Mouse (Mus musculus): ENCODE measurements at regions not wholly inside any gene's neighbourhood (a gene's known extent, or its start where the extent isn't known, plus 50 kb on each side); places are given as distances from the start of the nearest gene placed in this dataset.

- TF ChIP-seq CTCF (IDR thresholded peaks at IDR 0.05; ENCODE audit: low read depth), result no peak
- Histone ChIP-seq H3K27me3 (ENCODE audit: insufficient read depth, low read length) (no peaks in the 10 kb centered on the region), H3K36me3 (ENCODE audit: insufficient read depth, low read length) (no peaks in the 10 kb centered on the region), H3K9ac (replicated peaks; ENCODE audit: low read length) (no peak overlapping the region), H3K4me3 (ENCODE audit: low read length) (no peak overlapping the region), H3K4me2 (ENCODE audit: low read depth, low read length) (no peak overlapping the region), H3K4me1 (ENCODE audit: insufficient read depth, low read length) (no peaks in the 10 kb centered on the region), H3K9me3 (ENCODE audit: low read length) (no peaks in the 10 kb centered on the region), H3K27ac (no peak overlapping the region)
- WGBS, result 27% methylated on average over 8 of the region's 8 CpGs
- DNase-seq (ENCODE audit: low spot score), result no peak
- no peak for ATAC-seq
Observed at GRCm38 (mm10) chr13:69963944-69964343, 161.7 kb downstream of the Med10 start.

GRCm38 (mm10) chr13:69971281-69972057, 169.3 kb downstream of the Med10 start:
- H3K4me2 ChIP-seq (ENCODE audit: low read depth, low read length), result no peak overlapping the region
- H3K27ac ChIP-seq, result no peak overlapping the region
- peak; percentile 43 for DNase-seq (ENCODE audit: low spot score)
- peak; percentile 27; the same call in 1 of the 2 replicates for ATAC-seq
- no peaks in the 10 kb centered on the region for H3K4me1 ChIP-seq (ENCODE audit: insufficient read depth, low read length)
- no peaks in the 10 kb centered on the region for H3K27me3 ChIP-seq (ENCODE audit: insufficient read depth, low read length)
- WGBS, result 61% methylated on average over 9 of the region's 9 CpGs
- no peak for TF ChIP-seq CTCF (IDR thresholded peaks at IDR 0.05; ENCODE audit: low read depth)
- no peak overlapping the region for H3K4me3 ChIP-seq (ENCODE audit: low read length)
- no peaks in the 10 kb centered on the region for H3K9me3 ChIP-seq (ENCODE audit: low read length)
- no peaks in the 10 kb centered on the region for H3K36me3 ChIP-seq (ENCODE audit: insufficient read depth, low read length)
- no peak overlapping the region for H3K9ac ChIP-seq (replicated peaks; ENCODE audit: low read length)

- 81% methylated on average over 5 of the region's 5 CpGs for WGBS
- no peak overlapping the region for H3K9ac ChIP-seq (replicated peaks; ENCODE audit: low read length)
- no peaks in the 10 kb centered on the region for H3K36me3 ChIP-seq (ENCODE audit: insufficient read depth, low read length)
- no peak for TF ChIP-seq CTCF (IDR thresholded peaks at IDR 0.05; ENCODE audit: low read depth)
- H3K27me3 ChIP-seq (ENCODE audit: insufficient read depth, low read length), result no peaks in the 10 kb centered on the region
- H3K27ac ChIP-seq, result no peak overlapping the region
- ATAC-seq (no peak), DNase-seq (ENCODE audit: low spot score) (no peak)
- no peak overlapping the region for H3K4me2 ChIP-seq (ENCODE audit: low read depth, low read length)
- no peaks in the 10 kb centered on the region for H3K4me1 ChIP-seq (ENCODE audit: insufficient read depth, low read length)
- no peak overlapping the region for H3K4me3 ChIP-seq (ENCODE audit: low read length)
- H3K9me3 ChIP-seq (ENCODE audit: low read length), result no peaks in the 10 kb centered on the region
Observed at GRCm38 (mm10) chr13:69974835-69975234, 172.6 kb downstream of the Med10 start.

GRCm38 (mm10) chr13:69984159-69984558, 182.0 kb downstream of the Med10 start:
- Histone ChIP-seq H3K27ac (no peak overlapping the region), H3K27me3 (ENCODE audit: insufficient read depth, low read length) (no peaks in the 10 kb centered on the region), H3K9me3 (ENCODE audit: low read length) (no peaks in the 10 kb centered on the region), H3K4me1 (ENCODE audit: insufficient read depth, low read length) (peaks cover 17% of the 10 kb centered on the region), H3K4me2 (ENCODE audit: low read depth, low read length) (no peak overlapping the region), H3K4me3 (ENCODE audit: low read length) (no peak overlapping the region), H3K9ac (replicated peaks; ENCODE audit: low read length) (no peak overlapping the region), H3K36me3 (ENCODE audit: insufficient read depth, low read length) (no peaks in the 10 kb centered on the region)
- DNase-seq (ENCODE audit: low spot score) (no peak), ATAC-seq (no peak)
- TF ChIP-seq CTCF (IDR thresholded peaks at IDR 0.05; ENCODE audit: low read depth), result no peak
- WGBS, result 47% methylated on average over 1 of the region's 1 CpGs

- no peaks in the 10 kb centered on the region for H3K9me3 ChIP-seq (ENCODE audit: low read length)
- DNase-seq (ENCODE audit: low spot score) (peak; percentile 73), ATAC-seq (peak; percentile 69; the same call in 1 of the 2 replicates)
- H3K4me2 ChIP-seq (ENCODE audit: low read depth, low read length), result peak overlapping the region; percentile 14; the same call in 1 of the 2 replicates
- no peaks in the 10 kb centered on the region for H3K27me3 ChIP-seq (ENCODE audit: insufficient read depth, low read length)
- 8% methylated on average over 10 of the region's 10 CpGs for WGBS
- no peak for TF ChIP-seq CTCF (IDR thresholded peaks at IDR 0.05; ENCODE audit: low read depth)
- no peak overlapping the region for H3K27ac ChIP-seq
- peaks cover 17% of the 10 kb centered on the region for H3K4me1 ChIP-seq (ENCODE audit: insufficient read depth, low read length)
- no peaks in the 10 kb centered on the region for H3K36me3 ChIP-seq (ENCODE audit: insufficient read depth, low read length)
- H3K4me3 ChIP-seq (ENCODE audit: low read length), result no peak overlapping the region
- no peak overlapping the region for H3K9ac ChIP-seq (replicated peaks; ENCODE audit: low read length)
Observed at GRCm38 (mm10) chr13:69987181-69987580, 185.0 kb downstream of the Med10 start.

- Histone ChIP-seq H3K4me1 (ENCODE audit: insufficient read depth, low read length) (peaks cover 17% of the 10 kb centered on the region), H3K27ac (no peak overlapping the region), H3K9me3 (ENCODE audit: low read length) (no peaks in the 10 kb centered on the region), H3K4me3 (ENCODE audit: low read length) (no peak overlapping the region), H3K4me2 (ENCODE audit: low read depth, low read length) (no peak overlapping the region), H3K36me3 (ENCODE audit: insufficient read depth, low read length) (no peaks in the 10 kb centered on the region), H3K27me3 (ENCODE audit: insufficient read depth, low read length) (no peaks in the 10 kb centered on the region), H3K9ac (replicated peaks; ENCODE audit: low read length) (no peak overlapping the region)
- ATAC-seq (peak; percentile 69), DNase-seq (ENCODE audit: low spot score) (peak; percentile 76)
- WGBS, result 21% methylated on average over 4 of the region's 4 CpGs
- no peak for TF ChIP-seq CTCF (IDR thresholded peaks at IDR 0.05; ENCODE audit: low read depth)
Observed at GRCm38 (mm10) chr13:69988319-69988718, 186.1 kb downstream of the Med10 start.
